Mouse (Mus musculus) liver, adult 2 months (tissue): ENCODE measurements at regions not wholly inside any gene's neighbourhood (a gene's known extent, or its start where the extent isn't known, plus 50 kb on each side); places are given as distances from the start of the nearest gene placed in this dataset.

Experiments
- DNase-seq: peaks from one replicate; pipeline ENCODE4 v3.0.0-alpha.2; 2011; ENCODE audit warnings: low read depth, low spot score; ENCODE audit errors: extremely low read depth
- H3K27ac ChIP-seq: fragments of 200-500 bp; replicated peaks from 2 replicates; pipeline ENCODE4 v1.5.1; 2012; ENCODE audit warnings: low read depth, mild to moderate bottlenecking, control low read depth, inconsistent platforms, low read length; ENCODE audit not compliant: insufficient read depth
- H3K27me3 ChIP-seq: fragments of 200-500 bp; 2 replicates; pipeline ENCODE4 v1.6.1; 2012; ENCODE audit warnings: mild to moderate bottlenecking, moderate library complexity, low read length, inconsistent platforms; ENCODE audit not compliant: control insufficient read depth, insufficient read depth
- H3K36me3 ChIP-seq: fragments of 200-500 bp; 2 replicates; pipeline ENCODE4 v1.6.1; 2012; ENCODE audit warnings: low read length, inconsistent platforms; ENCODE audit not compliant: control insufficient read depth, insufficient read depth
- H3K4me1 ChIP-seq: fragments of 200-500 bp; 2 replicates; pipeline ENCODE4 v1.6.1; 2011; ENCODE audit warnings: low read length; ENCODE audit not compliant: control insufficient read depth, insufficient read depth
- H3K4me3 ChIP-seq: fragments of 200-500 bp; 2 replicates; pipeline ENCODE4 v1.5.1; 2011; ENCODE audit warnings: low read depth, mild to moderate bottlenecking, control low read depth, low read length, moderate library complexity; ENCODE audit not compliant: insufficient read depth
- H3K79me2 ChIP-seq: fragments of 200-500 bp; 2 replicates; pipeline ENCODE4 v1.6.1; 2012; ENCODE audit warnings: inconsistent platforms, mild to moderate bottlenecking, low read length, moderate library complexity; ENCODE audit not compliant: control insufficient read depth, insufficient read depth
- H3K9ac ChIP-seq: fragments of 200-500 bp; 2 replicates; pipeline ENCODE4 v1.6.1; 2012; ENCODE audit warnings: low read depth, mild to moderate bottlenecking, control low read depth, inconsistent platforms, low read length
- CTCF ChIP-seq: fragments of 200-500 bp; IDR thresholded peaks from 2 replicates; pipeline ENCODE4 v1.5.1; 2011; ENCODE audit warnings: low read depth, low read length, control low read depth
- POLR2A ChIP-seq: fragments of 200-500 bp; IDR thresholded peaks from 2 replicates; pipeline ENCODE4 v1.6.1; 2011; ENCODE audit warnings: low read length, control low read depth; ENCODE audit not compliant: insufficient read depth; ENCODE audit errors: extremely low read depth
- WGBS: fragments of 180-500 bp; shearing (Covaris S2); methylation state at CpG from one replicate; pipeline ENCODE4 v1.1.7; 2018; 5-methylcytosine and 5-hydroxymethylcytosine counted together

GRCm38 (mm10) chr5:17064565-17064964, 273.0 kb downstream of the Gm28710 start:
- no peaks in the 10 kb centered on the region for H3K79me2 ChIP-seq
- no peak overlapping the region for H3K27ac ChIP-seq
- no peak overlapping the region for H3K9ac ChIP-seq
- 93% methylated on average over 8 of the region's 8 CpGs for WGBS
- no peak for TF ChIP-seq CTCF
- no peak for TF ChIP-seq POLR2A
- no peaks in the 10 kb centered on the region for H3K36me3 ChIP-seq
- no peak overlapping the region for H3K4me3 ChIP-seq
- H3K27me3 ChIP-seq: no peaks in the 10 kb centered on the region
- H3K4me1 ChIP-seq: no peaks in the 10 kb centered on the region
- no peak for DNase-seq

GRCm38 (mm10) chr5:17080405-17080804, 288.8 kb downstream of the Gm28710 start:
- Histone ChIP-seq H3K36me3 (no peaks in the 10 kb centered on the region), H3K9ac (no peak overlapping the region), H3K4me3 (no peak overlapping the region), H3K4me1 (no peaks in the 10 kb centered on the region), H3K27me3 (no peaks in the 10 kb centered on the region), H3K79me2 (no peaks in the 10 kb centered on the region), H3K27ac (no peak overlapping the region)
- DNase-seq: no peak
- no peak for TF ChIP-seq CTCF
- TF ChIP-seq POLR2A: no peak
- WGBS: 92% methylated on average over 1 of the region's 1 CpGs

- Histone ChIP-seq H3K27ac (no peak overlapping the region), H3K79me2 (no peaks in the 10 kb centered on the region), H3K27me3 (no peaks in the 10 kb centered on the region), H3K4me1 (no peaks in the 10 kb centered on the region), H3K4me3 (no peak overlapping the region), H3K36me3 (no peaks in the 10 kb centered on the region), H3K9ac (no peak overlapping the region)
- no peak for TF ChIP-seq POLR2A
- no peak for TF ChIP-seq CTCF
- DNase-seq: no peak
- WGBS: 70% methylated on average over 1 of the region's 1 CpGs
Measured at GRCm38 (mm10) chr5:17111556-17111955, 261.4 kb upstream of the Speer4f2 start.

GRCm38 (mm10) chr5:17112026-17112425, 261.0 kb upstream of the Speer4f2 start:
- Histone ChIP-seq H3K4me3 (no peak overlapping the region), H3K4me1 (no peaks in the 10 kb centered on the region), H3K9ac (no peak overlapping the region), H3K79me2 (no peaks in the 10 kb centered on the region), H3K27me3 (no peaks in the 10 kb centered on the region), H3K36me3 (no peaks in the 10 kb centered on the region), H3K27ac (no peak overlapping the region)
- WGBS: 43% methylated on average over 2 of the region's 2 CpGs
- TF ChIP-seq POLR2A: no peak
- TF ChIP-seq CTCF: no peak
- DNase-seq: peak; percentile 9

GRCm38 (mm10) chr5:17115035-17115434, 257.9 kb upstream of the Speer4f2 start:
- H3K36me3 ChIP-seq: no peaks in the 10 kb centered on the region
- WGBS: 79% methylated on average over 3 of the region's 3 CpGs
- no peaks in the 10 kb centered on the region for H3K79me2 ChIP-seq
- no peak overlapping the region for H3K27ac ChIP-seq
- H3K9ac ChIP-seq: no peak overlapping the region
- no peaks in the 10 kb centered on the region for H3K27me3 ChIP-seq
- no peaks in the 10 kb centered on the region for H3K4me1 ChIP-seq
- no peak overlapping the region for H3K4me3 ChIP-seq
- DNase-seq: no peak
- no peak for TF ChIP-seq POLR2A
- TF ChIP-seq CTCF: no peak

- DNase-seq: no peak
- Histone ChIP-seq H3K36me3 (no peaks in the 10 kb centered on the region), H3K4me3 (no peak overlapping the region), H3K79me2 (no peaks in the 10 kb centered on the region), H3K27me3 (no peaks in the 10 kb centered on the region), H3K9ac (no peak overlapping the region), H3K27ac (no peak overlapping the region), H3K4me1 (no peaks in the 10 kb centered on the region)
- TF ChIP-seq CTCF: no peak
- TF ChIP-seq POLR2A: no peak
- 39% methylated on average over 3 of the region's 3 CpGs for WGBS
Measured at GRCm38 (mm10) chr5:17116072-17116471, 256.9 kb upstream of the Speer4f2 start.
